Mouse (Mus musculus): ENCODE results near the gene Fam71e1. TPM values are rescaled to one million over a fixed set of nuclear protein-coding genes. Genes with fewer than 3 reads are reported as not detected.

Fam71e1 gene
- polyA plus RNA-seq, 1 experiment, result 27.3 TPM

DNA sequence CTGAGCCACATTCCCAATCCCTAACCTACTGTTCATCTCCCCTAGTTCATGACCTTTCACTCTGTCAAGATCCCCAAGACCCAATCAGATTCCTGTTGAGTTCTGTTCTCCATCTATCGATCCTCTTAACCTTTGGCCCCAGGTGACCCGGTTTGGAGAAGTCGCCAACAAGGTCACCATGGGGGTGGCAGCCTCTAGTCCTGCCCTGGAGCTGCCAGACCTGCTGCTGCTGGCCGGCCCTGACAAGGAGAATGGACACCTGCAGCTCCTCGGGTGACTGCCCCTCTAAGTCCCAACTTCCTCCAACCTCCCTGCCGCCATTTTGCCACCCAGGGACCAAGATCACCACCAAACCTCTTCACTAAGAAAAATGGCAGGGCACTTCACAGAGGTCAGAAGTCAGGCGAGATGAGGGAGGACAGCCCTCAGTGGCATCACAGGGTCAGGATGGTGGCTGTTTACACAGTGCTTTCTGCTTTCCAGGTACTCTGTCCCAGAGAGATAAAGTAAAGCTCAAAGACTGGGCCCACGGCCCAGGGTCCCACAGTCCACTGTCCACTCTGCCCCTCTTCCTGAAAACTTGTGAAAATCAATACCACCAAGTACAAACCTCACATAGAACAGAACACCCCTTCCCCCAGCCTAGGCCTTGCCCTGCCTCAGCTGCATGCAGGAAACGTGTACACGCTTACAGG, 1.1 kb downstream of the Fam71e1 start:
- no peak for DNase-seq (ENCODE audit: extremely low spot score in 1 of 2, low spot score in 1 of 2)

DNA sequence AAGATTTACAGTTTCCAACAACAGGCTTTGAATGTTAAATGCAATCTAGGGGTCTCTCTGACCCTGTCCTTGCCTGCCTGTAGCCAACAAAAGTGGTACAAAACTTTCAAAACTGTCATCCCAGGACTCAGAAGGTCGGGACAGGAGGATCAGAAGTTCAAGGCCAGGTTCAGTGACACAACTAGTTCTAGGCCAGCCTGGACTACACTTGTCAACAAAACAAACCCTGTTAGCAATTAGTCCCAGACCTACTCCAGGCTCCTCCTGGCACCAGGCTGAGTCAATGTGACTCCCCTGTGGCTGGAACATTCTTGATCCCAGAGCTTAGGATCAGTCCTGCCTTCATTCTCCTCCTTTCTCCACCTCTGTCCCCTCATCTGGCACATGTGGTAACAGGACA, 2.5 kb downstream of the Fam71e1 start:
- DNase-seq (ENCODE audit: extremely low spot score in 1 of 2, low spot score in 1 of 2), result no peak

DNA sequence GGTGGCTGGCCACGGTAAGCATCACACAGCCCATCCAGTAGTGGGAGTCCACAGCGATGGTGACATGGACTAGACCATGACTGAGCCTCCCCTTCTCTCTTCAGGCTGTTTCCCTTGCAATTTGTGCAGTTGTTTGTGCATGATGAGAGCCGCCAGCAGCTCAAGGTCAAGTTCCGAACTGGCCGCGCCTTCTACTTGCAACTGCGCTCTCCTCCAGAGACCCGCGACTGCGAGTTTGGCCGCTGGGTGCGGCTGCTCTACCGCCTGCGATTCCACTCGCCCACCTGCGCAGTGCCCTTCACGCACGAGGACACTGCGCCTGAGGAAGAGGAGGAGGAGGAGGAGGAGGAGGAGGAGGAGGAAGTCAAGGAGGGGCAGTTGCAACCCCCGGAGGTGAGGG, 3.7 kb downstream of the Fam71e1 start:
- no peak for DNase-seq (ENCODE audit: extremely low spot score in 1 of 2, low spot score in 1 of 2)

DNA sequence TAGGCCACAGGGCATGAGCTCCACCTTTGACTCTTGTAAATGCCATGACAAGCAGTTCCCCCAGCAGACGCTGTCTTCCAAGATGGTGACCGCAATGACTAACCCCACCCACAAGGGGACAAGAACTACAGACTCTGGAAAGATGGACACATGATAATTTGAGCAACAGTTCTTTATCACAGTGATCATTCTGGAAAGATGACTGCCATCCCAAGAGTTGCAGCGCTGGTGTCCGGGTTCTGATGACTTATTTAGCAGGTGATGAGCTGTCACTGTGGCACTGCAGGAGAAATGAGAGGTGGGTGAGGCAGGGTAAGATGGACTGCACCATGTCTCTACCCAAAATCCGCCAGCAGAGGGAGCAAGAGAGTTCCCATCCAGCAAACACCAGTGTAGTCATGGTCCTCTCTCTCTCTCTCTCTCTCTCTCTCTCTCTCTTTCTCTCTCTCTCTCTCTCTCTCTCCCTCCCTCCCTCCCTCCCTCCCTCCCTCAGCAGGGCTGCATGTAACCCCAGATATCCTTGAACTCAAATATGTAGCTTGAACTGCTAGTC, 5.3 kb downstream of the Fam71e1 start:
- peak in 1 of 2 experiments; percentile 87 for DNase-seq (ENCODE audit: extremely low spot score in 1 of 2, low spot score in 1 of 2)

DNA sequence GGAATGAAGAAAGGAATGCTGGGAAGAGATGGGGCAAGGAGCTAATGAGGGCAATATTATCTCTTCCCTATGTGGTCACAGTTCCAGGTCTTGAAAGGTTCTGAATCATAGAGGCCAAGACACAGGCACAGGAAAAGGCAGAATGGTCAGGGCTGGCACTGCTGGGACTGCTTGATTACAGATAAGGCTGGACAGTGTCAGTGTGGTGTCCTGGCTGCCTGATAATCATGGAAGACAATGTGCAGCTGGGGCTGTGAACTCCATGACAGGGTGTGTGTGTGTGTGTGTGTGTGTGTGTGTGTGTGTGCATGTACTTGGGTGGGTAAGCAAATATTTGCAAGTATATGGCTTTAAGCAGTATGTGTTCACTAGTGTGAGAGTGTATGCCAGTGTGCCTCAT, 11.1 kb downstream of the Fam71e1 start:
- no peak for DNase-seq (ENCODE audit: extremely low spot score in 1 of 2, low spot score in 1 of 2)

DNA sequence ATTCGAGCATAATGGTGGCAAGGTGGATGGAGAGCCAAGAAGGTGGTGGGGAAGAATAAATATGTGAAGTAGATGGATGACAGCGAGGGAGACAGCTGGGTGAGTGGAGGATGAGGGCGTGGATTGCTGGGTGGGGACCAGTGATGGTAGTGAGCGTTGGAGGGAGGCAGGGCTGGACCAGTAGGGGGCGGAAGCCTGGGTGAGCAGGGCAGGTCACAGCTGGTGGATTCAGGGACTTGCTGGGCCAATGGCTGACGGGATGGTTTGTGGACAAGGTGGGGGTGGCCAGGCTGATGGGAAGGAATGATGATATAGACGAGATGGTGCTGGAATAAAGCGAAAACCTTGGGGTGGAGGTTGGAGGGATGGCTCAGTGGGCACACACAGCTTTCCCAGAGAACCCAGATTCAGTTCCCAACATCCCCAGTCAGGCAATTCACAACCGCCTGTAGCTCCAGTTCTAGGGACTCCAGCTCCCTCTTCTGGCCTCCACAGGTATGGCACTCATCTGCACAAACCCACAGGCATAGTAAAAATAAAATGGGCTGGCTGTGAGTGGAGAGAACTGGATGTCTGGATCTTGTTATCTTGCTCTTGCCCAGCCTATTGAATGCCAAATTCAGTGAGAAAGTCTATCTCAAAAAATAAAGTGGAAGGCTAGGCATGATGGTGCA, 23.0 kb downstream of the Fam71e1 start:
- no peak for DNase-seq (ENCODE audit: extremely low spot score in 1 of 2, low spot score in 1 of 2)

DNA sequence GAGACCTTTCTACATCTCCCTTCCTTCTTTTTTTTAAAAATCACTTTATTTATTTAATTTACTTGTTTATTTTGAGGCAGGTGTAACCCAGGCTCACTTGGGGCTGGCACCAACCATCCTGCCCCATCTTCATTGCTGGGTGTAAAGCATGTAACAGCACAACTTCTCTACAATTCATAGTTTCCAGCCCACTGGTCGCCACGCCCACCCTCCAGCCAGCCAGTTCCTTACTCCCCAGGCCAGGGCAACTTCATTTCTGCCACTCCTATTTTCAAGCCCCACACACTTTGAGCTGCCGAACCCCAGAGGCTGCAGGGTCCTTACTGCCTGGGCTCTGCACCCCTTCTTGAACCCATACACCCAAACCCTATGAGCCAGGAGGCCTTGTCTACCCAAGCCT, 24.6 kb downstream of the Fam71e1 start:
- no peak for DNase-seq (ENCODE audit: extremely low spot score in 1 of 2, low spot score in 1 of 2)

DNA sequence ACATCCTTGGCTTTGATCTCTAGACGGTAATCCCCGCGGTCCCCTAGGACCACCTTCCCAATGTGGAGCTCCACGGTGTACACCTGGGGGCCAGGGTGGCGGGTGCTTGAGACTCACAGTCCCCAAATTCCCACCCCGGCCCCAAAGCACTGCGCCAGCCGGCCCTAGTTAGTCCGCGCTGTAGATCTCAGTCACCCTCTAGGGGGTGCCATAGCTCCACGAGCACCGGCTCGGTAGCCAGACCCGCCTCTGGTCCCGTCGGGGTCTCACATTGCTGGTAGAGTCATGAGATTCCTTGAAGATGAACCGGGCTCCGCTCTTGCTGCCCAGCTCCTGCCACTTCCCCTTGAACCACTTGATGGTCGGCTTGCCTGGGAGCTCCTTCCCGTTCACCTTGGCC, 25.3 kb downstream of the Fam71e1 start:
- peak in 1 of 2 experiments; percentile 61 for DNase-seq (ENCODE audit: extremely low spot score in 1 of 2, low spot score in 1 of 2)

DNA sequence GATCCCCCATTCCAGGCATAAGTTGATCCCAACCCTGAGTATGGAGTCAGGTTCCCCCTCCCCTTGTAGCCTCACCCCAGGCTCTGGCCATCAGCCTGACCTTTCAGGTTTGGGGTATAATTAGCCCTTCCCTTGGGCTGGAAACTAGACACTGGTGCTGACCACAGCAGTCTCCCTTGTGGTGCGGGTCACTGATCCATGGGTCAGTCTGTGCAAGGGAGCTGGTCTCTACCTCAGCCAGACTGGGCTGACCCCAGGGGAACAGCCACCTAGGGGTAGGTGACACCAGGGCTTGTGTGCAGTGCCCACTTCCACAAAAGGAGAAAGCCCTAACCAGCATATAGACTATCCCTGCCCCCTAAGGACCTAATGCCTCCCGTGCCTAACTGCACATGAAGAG, 26.7 kb downstream of the Fam71e1 start:
- no peak for DNase-seq (ENCODE audit: extremely low spot score in 1 of 2, low spot score in 1 of 2)

DNA sequence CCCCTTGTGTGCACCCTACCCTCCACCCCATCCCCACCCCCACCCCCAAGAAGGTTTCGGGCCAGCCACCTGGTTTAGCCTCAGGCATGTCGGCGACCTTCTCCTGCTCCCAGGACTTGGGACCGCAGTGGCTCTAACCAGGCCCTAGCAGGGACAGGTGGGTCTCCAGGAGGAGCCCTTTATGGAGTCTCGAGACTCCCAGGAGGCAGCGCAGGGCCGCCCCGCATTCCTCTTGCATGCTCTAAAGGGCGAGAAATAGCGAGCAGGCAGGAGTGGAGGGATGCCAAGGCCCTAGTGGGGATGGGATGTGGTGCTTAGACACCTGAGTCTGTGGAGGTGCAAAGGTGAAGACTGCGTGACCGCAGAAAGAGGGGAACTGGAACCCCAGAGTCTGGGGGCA, 28.1 kb downstream of the Fam71e1 start, which contains the start of gene Mybpc2:
Mybpc2 (minus strand) TSS at position 155 of the 400 bp plus-strand sequence.
- no peak for DNase-seq (ENCODE audit: extremely low spot score in 1 of 2, low spot score in 1 of 2)

DNA sequence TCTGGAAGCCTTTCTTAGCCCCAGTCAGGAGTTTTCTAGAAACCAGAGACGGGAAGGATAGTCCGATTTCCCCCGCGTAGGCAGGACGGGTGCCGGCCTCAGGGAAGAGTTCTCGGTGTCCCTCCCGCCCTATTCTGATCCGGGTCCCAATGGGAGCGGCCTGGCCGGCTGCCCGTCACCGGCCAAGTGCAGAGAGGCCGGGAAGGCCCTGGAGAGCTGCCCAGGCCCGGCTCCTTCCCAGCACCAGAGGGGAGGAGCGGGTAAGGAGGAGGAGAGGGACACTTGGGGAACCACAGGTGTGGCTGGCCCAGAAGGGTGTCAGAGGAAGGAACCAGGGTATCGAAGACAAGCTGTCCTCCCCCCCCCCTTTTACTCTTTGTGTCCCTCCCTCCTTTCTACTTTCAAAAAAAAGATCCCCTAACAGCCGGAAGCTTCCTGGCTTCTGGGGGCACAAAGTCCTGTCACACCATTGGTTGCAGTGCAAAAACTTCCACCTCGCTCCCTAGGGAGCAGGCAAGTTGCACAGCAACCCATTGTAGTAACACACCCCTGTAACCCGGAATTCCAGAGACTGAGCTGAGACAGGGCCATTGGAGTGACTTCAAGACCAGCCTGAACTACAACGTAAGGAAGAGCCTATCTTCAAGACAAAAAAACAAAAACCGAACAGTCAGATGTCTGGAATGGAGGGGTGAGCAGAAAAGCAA, 28.9 kb downstream of the Fam71e1 start:
- peak in 1 of 2 experiments; percentile 44 for DNase-seq (ENCODE audit: extremely low spot score in 1 of 2, low spot score in 1 of 2)

DNA sequence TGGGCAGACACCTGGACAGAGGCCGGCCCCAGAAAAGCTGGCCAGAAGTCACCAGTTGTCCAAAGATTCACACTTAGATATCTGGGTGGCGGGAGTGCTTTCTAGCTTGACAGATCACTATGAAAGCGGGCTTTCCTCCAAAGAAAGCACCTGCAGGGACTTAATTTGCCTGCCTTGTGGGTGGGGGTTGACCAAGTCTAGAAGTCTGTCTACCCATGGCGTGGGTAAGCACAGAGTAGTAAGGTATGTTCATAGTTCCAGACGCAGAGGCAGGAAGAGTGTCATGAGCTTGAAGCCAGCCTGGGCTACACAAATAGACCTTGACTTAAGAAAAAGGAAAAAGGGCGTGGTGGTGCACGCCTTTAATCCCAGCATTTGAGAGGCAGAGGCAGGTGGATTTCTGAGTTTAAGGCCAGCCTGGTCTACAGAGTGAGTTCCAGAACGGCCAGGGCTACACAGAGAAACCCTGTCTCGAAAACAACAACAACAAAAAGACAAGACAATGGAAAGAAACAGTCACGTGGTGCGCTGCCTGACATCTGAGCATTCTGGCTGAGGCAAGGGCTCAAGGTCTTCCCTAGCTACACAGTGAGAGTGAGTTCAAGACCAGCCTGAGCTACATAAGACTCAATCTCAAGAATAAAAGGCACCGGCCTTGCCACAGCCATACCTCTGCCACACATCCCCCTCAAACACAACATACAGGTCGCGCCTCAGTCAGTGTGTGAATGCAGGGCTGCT, 30.2 kb downstream of the Fam71e1 start:
- DNase-seq (ENCODE audit: extremely low spot score in 1 of 2, low spot score in 1 of 2), result no peak

DNA sequence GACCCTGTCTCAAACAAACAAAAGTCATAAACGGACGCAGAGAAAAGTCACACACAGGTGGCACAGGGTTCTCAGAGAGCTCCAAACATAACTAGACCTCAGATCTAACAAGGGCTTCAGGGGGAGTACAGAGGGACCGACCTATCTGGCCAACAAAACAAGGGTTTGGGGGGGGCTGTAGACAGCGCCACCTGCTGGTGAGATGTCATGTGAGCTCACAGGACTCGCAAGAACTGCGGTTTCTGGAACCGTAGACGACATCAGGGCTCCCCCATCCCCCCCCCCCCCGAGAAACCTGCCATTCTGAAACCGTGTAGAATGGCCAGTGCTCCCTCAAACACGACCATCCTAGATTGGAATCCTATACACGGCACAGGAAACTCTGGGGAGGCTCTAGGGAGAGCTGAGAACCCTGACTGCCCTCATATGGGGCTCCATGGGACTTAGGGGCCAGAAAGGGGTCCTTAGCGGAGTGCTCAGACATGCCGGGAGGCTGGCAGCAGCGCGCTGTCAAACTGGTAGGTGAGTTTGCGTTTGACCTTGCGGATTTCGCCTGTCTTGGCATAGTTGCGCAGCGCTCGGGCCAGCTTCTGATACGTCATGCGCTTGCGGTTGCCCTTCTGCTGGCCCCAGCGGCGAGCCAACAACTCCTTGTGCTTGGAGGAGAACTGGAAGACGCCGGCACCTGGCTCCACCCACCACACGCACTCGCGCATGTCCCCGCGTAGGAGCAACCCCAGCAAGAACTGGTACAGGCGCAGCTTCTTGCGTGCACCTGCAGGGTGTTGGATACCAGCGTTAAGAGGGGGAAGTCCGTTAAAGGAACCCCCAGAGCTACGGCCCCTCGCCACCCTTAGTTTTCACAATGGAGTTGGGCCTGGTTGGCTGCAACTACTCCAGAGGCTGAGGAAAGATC, 31.4 kb downstream of the Fam71e1 start:
- peak; percentile 46 to 83 for DNase-seq (ENCODE audit: extremely low spot score in 1 of 2, low spot score in 1 of 2)

DNA sequence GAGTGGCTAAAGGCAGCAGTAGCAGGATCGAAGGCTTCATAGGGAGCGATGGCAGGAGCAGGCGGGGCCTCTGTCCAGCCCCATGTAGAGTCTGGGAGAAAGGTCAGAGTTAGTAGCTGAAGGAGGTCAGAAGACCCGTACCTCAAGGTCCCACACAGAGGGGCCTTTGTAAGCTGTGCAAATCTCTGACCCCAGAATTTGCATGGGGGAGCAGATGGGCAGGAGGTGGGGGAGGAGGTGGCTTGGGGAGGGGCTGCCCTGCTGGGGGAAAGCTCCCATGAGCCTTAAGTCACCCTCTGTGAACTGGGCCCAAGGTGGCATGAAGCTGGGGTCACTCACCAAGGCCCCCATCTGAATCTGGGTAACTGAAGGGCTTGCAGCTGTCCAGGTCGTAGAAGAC, 33.1 kb downstream of the Fam71e1 start:
- DNase-seq (ENCODE audit: extremely low spot score in 1 of 2, low spot score in 1 of 2), result no peak

DNA sequence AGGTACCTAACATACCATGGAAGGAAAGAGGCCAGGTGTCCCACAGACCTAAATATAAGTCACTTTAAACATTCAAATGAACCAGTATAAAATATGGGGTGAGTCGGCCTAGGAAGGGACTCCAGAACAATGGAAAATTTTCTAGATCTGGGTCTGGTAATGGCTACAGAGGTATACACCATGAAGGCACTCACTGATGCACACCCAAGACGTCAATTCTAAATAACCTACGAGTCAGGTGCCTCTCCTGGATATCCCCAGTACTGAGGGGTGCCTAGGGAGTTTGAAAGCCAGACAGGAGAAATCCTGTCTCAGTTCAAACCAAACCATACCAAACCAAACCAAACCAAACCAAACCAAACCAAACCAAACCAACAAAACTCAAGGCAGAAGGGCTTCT, 34.1 kb downstream of the Fam71e1 start:
- DNase-seq (ENCODE audit: extremely low spot score in 1 of 2, low spot score in 1 of 2), result no peak

DNA sequence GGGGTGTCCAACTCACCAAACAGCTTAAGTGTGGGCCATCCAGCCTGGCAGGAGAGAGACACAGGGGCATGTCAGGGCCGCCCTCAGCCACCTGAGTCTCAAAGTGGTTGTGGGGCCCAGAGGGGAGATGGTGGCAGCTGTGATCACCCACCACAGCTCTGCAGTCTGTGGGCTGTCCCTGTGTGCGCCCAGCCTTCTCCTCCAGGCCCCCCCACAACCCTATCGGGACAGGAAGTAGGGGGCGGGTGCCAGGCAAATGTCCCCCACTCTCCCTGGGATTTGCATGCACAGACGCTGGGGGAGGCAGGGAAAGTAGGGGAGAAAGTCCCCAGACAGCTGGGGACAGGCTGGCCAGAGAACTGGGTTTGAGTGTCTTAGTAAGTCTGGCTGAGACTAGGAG, 34.8 kb downstream of the Fam71e1 start:
- DNase-seq (ENCODE audit: extremely low spot score in 1 of 2, low spot score in 1 of 2), result no peak

DNA sequence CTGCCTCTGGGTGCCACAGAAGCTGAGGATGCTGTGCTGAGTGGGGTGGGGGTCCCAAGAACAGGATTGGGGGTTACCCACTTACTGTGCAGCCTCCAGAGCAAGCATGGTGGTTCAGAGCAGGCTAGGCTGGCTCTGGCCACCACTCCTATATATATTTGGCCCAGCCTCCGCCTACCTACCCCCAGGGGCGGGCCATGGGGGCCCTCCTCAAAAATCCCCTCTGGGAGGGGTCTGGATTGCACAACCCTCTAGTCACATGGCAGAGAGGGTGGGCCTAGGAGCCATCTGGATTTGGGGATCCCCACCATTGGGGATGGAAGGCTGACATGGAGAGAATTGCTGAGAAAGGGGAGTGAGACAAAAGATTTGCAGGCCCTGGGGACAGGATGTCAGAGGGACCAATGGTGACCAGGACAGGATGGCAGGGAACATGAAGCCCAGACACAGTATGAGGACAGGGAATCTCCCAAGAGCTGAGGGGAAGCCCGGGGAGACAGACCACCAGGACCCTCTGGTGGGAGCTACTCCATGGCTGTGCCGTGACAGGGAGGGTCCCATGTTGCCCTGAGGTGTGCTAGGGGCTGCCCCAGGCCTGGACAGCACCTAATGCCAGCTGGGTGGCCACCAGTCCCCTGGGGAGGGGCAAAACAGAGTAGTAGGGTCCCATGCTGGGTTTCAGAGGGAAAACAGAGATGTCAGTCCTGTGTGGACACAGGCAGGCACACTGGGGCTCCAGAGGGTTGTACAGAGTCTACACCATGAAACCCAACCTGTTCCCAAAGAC, 35.8 kb downstream of the Fam71e1 start, which contains the start of gene Spib:
Spib (minus strand) TSS at position 126 of the 787 bp plus-strand sequence.
- no peak for DNase-seq (ENCODE audit: extremely low spot score in 1 of 2, low spot score in 1 of 2)

DNA sequence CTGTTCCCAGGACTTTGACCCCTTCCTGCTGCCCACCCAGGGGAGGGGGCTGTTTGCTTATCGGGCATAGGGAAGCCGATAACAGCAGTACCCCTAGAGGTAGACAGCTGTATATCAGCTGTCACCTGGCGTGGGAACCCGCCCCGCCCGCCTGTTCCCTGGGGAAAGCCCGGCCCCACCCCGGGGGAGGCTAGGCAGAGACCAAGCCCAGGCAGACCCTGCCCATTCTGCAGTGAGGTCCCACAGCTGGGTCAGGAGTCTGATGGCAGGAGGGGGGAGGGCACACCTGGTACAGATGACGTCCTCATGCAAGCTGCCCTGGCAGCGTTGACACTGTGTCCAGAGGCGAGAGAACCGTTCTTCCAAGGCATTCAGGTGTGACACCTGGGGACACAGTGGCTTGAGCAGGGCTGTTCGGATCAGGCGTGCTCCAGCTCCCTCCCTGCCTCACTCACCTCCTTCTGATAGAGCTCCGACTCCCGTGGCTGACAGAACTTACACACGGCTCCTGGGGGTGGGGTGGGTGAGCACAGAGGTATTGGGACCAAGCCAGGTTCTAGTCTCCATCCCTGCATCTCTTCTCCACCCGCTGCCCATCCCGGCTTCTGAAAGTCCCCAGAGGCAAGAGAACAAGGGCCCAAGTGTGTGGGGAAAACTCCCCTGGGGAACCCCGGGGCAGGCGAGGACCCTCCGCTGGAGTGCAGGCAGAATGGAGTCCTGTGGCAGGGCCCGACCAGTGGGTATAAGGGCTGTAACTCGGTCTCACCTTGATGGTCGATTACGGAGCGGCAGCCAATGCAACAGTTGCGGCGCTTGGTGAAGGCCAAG, 36.8 kb downstream of the Fam71e1 start:
- no peak for DNase-seq (ENCODE audit: extremely low spot score in 1 of 2, low spot score in 1 of 2)

All from frontal cortex, adult 2 months (tissue).